Mouse (Mus musculus) WW6 (cell line): ENCODE data around the gene Vmn2r60.
"Not testable (repeated sequence)": the region's sequence is repeated elsewhere in the genome, so short reads cannot be mapped to it uniquely, and the experiment has no call there.

Source experiments
- DNase-seq: peaks from one replicate; pipeline ENCODE4 v3.0.0-alpha.2; 2013; ENCODE audit warnings: low read depth, low spot score

Vmn2r60 gene

GRCm38 (mm10) chr7:42107470-42107869 is at the start of gene Vmn2r60:
Gene Vmn2r60 (plus strand): TSS chr7:42107770.
- DNase-seq = no peak

- no peak for DNase-seq
Observed at GRCm38 (mm10) chr7:42058923-42059322, 48.6 kb upstream of the Vmn2r60 start, which contains the start of gene Vmn2r59. Gene Vmn2r59 (minus strand): TSS chr7:42059023.

- not testable (repeated sequence) for DNase-seq
Observed at GRCm38 (mm10) chr7:42107061-42107460, 509 bp upstream of the Vmn2r60 start.
